ENCODE assay signal across 8 mouse cellular contexts in the genomic region with DNA sequence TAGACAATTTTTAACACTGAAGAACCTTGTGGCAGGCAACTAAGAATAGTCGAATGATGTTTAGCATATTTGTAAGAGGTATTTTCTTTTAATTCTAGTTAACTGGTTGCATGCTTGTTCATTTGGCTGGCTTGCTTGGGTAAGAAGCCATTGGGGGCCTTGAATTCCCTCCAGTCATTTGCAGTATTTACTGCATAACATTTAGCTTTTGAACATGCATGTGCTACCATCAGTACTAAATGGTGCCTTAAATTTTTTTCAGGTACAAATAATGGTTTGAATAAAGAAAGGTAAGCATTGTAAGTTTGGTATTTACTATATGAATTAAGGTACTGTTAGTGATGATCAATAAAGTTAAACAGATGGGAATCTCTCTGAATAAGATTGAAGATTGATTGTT. TPM values are rescaled to one million over a fixed set of nuclear protein-coding genes. Genes with fewer than 3 reads are reported as not detected.
A peak's percentile ranks its signal among the peaks of the same experiment; 100 is the strongest.
DNase-seq lines count a peak whose midpoint lies in the region; ATAC-seq and TF ChIP-seq lines count a peak whose summit lies in the region.
"Had no signal": no experiment of that assay in that cellular context is flagged by ENCODE, and none has a peak within 500 bp of the region (broad histone marks: within the 10 kb centered on the region; RNA-seq: fewer than 3 reads in every experiment).

No protein-coding gene starts in this region.

- no peaks in the 10 kb centered on the region for H3K9me3 ChIP-seq in lung, postnatal 0 days (ENCODE audit: low read length)
- H3K9me3 ChIP-seq in forebrain, embryonic 10.5 days, result no peaks in the 10 kb centered on the region
- no peaks in the 10 kb centered on the region for H3K9me3 ChIP-seq in limb, embryonic 14.5 days (ENCODE audit: control insufficient read depth, low read length)

- H3K4me2 ChIP-seq in lung, postnatal 0 days (replicated peaks; ENCODE audit: low read depth, low read length), result peak overlapping the region; percentile 78; the same call in 1 of the 2 replicates
- H3K4me2 ChIP-seq in limb, embryonic 14.5 days (replicated peaks; ENCODE audit: low read depth, low read length, severe bottlenecking), result peak overlapping the region; percentile 85

- H3K27me3 ChIP-seq in lung, postnatal 0 days (replicated peaks; ENCODE audit: insufficient read depth, low read length), result no peaks in the 10 kb centered on the region
- no peaks in the 10 kb centered on the region for H3K27me3 ChIP-seq in forebrain, embryonic 10.5 days (ENCODE audit: poor library complexity, severe bottlenecking)
- no peaks in the 10 kb centered on the region for H3K27me3 ChIP-seq in limb, embryonic 14.5 days (ENCODE audit: control insufficient read depth, insufficient read depth, low read length)

- no peak overlapping the region for H3K4me3 ChIP-seq in lung, postnatal 0 days (ENCODE audit: low read depth, low read length)
- peak overlapping the region; percentile 85 for H3K4me3 ChIP-seq in forebrain, embryonic 10.5 days
- peak overlapping the region; percentile 72 for H3K4me3 ChIP-seq in limb, embryonic 14.5 days (replicated peaks; ENCODE audit: low read length)

- no peak for ATAC-seq in lung, postnatal 0 days
- ATAC-seq in limb, embryonic 14.5 days (ENCODE audit: low FRiP score, low read depth), result no peak

- no peak for TF ChIP-seq CTCF in lung, postnatal 0 days (IDR thresholded peaks at IDR 0.05)

- peaks cover 12% of the 10 kb centered on the region; the same call in 1 of the 2 replicates for H3K4me1 ChIP-seq in lung, postnatal 0 days (ENCODE audit: insufficient read depth, low read depth, low read length)
- H3K4me1 ChIP-seq in forebrain, embryonic 10.5 days, result peaks cover 35% of the 10 kb centered on the region
- H3K4me1 ChIP-seq in limb, embryonic 14.5 days (ENCODE audit: control insufficient read depth, insufficient read depth, low read length), result peaks cover 17% of the 10 kb centered on the region

- no peak overlapping the region for H3K27ac ChIP-seq in lung, postnatal 0 days (ENCODE audit: low read length)
- H3K27ac ChIP-seq in forebrain, embryonic 10.5 days, result peak overlapping the region; percentile 97
- H3K27ac ChIP-seq in limb, embryonic 14.5 days (replicated peaks; ENCODE audit: low read depth, low read length), result peak overlapping the region; percentile 89; the same call in 1 of the 2 replicates

- peaks cover 6% of the 10 kb centered on the region; the same call in 1 of the 2 replicates for H3K36me3 ChIP-seq in lung, postnatal 0 days (ENCODE audit: insufficient read depth, low read length)
- peaks cover 73% of the 10 kb centered on the region for H3K36me3 ChIP-seq in forebrain, embryonic 10.5 days (replicated peaks)
- peaks cover 49% of the 10 kb centered on the region for H3K36me3 ChIP-seq in limb, embryonic 14.5 days (ENCODE audit: control insufficient read depth, insufficient read depth, low read length)

- TF ChIP-seq POLR2A in limb, embryonic 14.5 days (IDR thresholded peaks at IDR 0.05; ENCODE audit: borderline replicate concordance, extremely low read depth, insufficient read depth, insufficient read length), result no peak

- no peak for DNase-seq in lung, postnatal 0 days (ENCODE audit: low spot score)
- no peak for DNase-seq in lung, postnatal 25 days (ENCODE audit: low spot score)
- DNase-seq in forebrain, embryonic 10.5 days (ENCODE audit: extremely low spot score, low spot score), result no peak
- DNase-seq in limb, embryonic 14.5 days (ENCODE audit: low spot score), result no peak
- DNase-seq in testis, postnatal 14 days (ENCODE audit: low spot score), result no peak
- DNase-seq in right cerebral cortex, adult 2 months (ENCODE audit: low spot score in 2 of 2), result no peak
- DNase-seq in layer of hippocampus, postnatal 10 days (ENCODE audit: low spot score in 2 of 2), result no peak
- DNase-seq: lung, adult 18-20 months had no signal

- TF ChIP-seq EP300 in lung, postnatal 0 days (IDR thresholded peaks at IDR 0.05), result no peak

- no peak overlapping the region for H3K9ac ChIP-seq in lung, postnatal 0 days (replicated peaks; ENCODE audit: low read depth)
- peak overlapping the region; percentile 94 for H3K9ac ChIP-seq in limb, embryonic 14.5 days (ENCODE audit: low read depth, low read length, severe bottlenecking)

- WGBS in lung, postnatal 0 days, result 0% methylated on average over 1 of the region's 1 CpGs
- 0% methylated on average over 1 of the region's 1 CpGs for WGBS in forebrain, embryonic 10.5 days
- 2% methylated on average over 1 of the region's 1 CpGs for WGBS in limb, embryonic 14.5 days

RNA-seq across cellular contexts. Expression of a gene that starts 2.4 kb away (rescaled TPM):
- 4.5 and 6.4 TPM in 2 replicates for polyA plus RNA-seq in lung, postnatal 0 days (2015; fragmentation: Nextera tagmentation; extraction: Ambion mirVana)
- 6.6 and 7.2 TPM in 2 replicates for polyA plus RNA-seq in forebrain, embryonic 10.5 days (2016; fragmentation: Nextera tagmentation; extraction: Ambion mirVana)
- polyA plus RNA-seq in limb, embryonic 14.5 days (2012; rRNA removed), result 5.2 and 5.4 TPM in 2 replicates
- 6.9 and 9.3 TPM in 2 replicates for polyA plus RNA-seq in limb, embryonic 14.5 days (2014; fragmentation: Nextera tagmentation; extraction: Ambion mirVana)
- 10 to 100 TPM; 19.8 to 20.0 TPM for total RNA-seq in layer of hippocampus, postnatal 10 days (2021)

RNA-seq across cellular contexts. Expression of a gene that starts 33.4 kb away (rescaled TPM):
- polyA plus RNA-seq in lung, postnatal 0 days (2015; fragmentation: Nextera tagmentation; extraction: Ambion mirVana), result 10.9 TPM in 2 replicates
- 79.4 and 79.9 TPM in 2 replicates for polyA plus RNA-seq in forebrain, embryonic 10.5 days (2016; fragmentation: Nextera tagmentation; extraction: Ambion mirVana)
- polyA plus RNA-seq in limb, embryonic 14.5 days (2012; rRNA removed), result 14.7 and 19.7 TPM in 2 replicates
- 22.6 and 23.8 TPM in 2 replicates for polyA plus RNA-seq in limb, embryonic 14.5 days (2014; fragmentation: Nextera tagmentation; extraction: Ambion mirVana)
- total RNA-seq in layer of hippocampus, postnatal 10 days (2021), result 10 to 100 TPM; 23.7 to 24.6 TPM

RNA-seq across cellular contexts. Expression of a gene that starts 33.5 kb away (rescaled TPM):
- 4.5 and 5.6 TPM in 2 replicates for polyA plus RNA-seq in lung, postnatal 0 days (2015; fragmentation: Nextera tagmentation; extraction: Ambion mirVana)
- polyA plus RNA-seq in forebrain, embryonic 10.5 days (2016; fragmentation: Nextera tagmentation; extraction: Ambion mirVana), result 45.1 TPM in 2 replicates
- 13.1 and 13.3 TPM in 2 replicates for polyA plus RNA-seq in limb, embryonic 14.5 days (2012; rRNA removed)
- polyA plus RNA-seq in limb, embryonic 14.5 days (2014; fragmentation: Nextera tagmentation; extraction: Ambion mirVana), result 25.7 and 27.3 TPM in 2 replicates
- total RNA-seq in layer of hippocampus, postnatal 10 days (2021), result 1 to 10 TPM; 2.9 to 4.3 TPM

RNA-seq across cellular contexts. Expression of a gene that starts 58.6 kb away (rescaled TPM):
- polyA plus RNA-seq in lung, postnatal 0 days (2015; fragmentation: Nextera tagmentation; extraction: Ambion mirVana), result 1.7 and 2.3 TPM in 2 replicates
- polyA plus RNA-seq in forebrain, embryonic 10.5 days (2016; fragmentation: Nextera tagmentation; extraction: Ambion mirVana), result 2.2 and 2.4 TPM in 2 replicates
- polyA plus RNA-seq in limb, embryonic 14.5 days (2012; rRNA removed), result 4.9 and 7.5 TPM in 2 replicates
- 3.3 and 6.2 TPM in 2 replicates for polyA plus RNA-seq in limb, embryonic 14.5 days (2014; fragmentation: Nextera tagmentation; extraction: Ambion mirVana)
- total RNA-seq in layer of hippocampus, postnatal 10 days (2021), result under 1 TPM; 0.13 to 0.59 TPM
